Mouse (Mus musculus): ENCODE measurements around the gene Hsd3b2. TPM values are rescaled to one million over a fixed set of nuclear protein-coding genes. Genes with fewer than 3 reads are reported as not detected.

Hsd3b2 gene
- total and polyA plus RNA-seq, 3 experiments: not detected

DNA sequence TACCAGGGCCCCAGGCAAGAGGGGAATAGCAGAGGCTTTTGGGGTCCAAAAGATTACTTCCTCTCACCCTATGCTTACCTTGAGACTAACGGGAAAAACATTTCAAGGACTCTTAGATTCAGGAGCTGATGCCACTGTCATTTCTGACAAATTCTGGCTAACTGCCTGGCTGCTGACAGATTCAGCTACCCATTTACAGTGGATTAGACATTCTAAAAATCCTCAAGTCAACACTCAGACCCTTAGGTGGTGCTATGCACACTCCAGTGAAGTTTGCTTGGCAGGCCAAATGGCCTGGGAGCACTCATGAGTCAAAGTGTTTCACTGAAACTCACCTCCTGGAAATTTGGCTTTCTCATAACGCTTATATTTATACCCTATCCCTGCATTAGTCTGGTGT lies 1.9 kb upstream of the Hsd3b2 start:
- TF ChIP-seq POLR2A (IDR thresholded peaks at IDR 0.05; ENCODE audit: control insufficient read depth in 1 of 2, insufficient read depth in 1 of 2, low read depth in 1 of 2, low read length in 2 of 2, poor library complexity in 1 of 2): no peak
- no peak overlapping the region for H3K4me3 ChIP-seq (ENCODE audit: control insufficient read depth in 1 of 2, insufficient read depth in 1 of 2, low read depth in 2 of 2, low read length in 2 of 2)

DNA sequence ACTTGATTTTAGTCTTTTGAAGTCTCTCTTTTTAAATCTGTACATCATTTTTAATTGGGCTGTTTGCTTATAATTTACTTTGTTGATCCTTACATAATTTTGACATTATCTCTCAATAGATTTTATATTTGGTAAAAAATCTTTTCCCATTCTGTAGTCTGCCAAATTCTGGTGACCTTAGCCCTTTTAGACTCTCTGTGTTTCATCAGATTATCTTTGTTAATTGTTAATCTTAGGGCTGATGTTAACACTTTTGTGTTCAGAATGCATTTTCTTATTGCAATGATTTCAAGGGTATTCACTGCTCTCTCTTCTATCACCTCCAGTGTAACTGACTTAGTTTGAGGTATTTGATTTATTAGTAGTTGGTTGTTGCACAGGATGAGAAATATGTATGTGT lies 3.6 kb downstream of the Hsd3b2 start:
- Histone ChIP-seq H3K36me3 (ENCODE audit: control insufficient read depth in 1 of 2, insufficient read depth in 2 of 2, low read length in 2 of 2) (no peaks in the 10 kb centered on the region), H3K9me3 (replicated peaks; ENCODE audit: insufficient read depth, low read length) (no peaks in the 10 kb centered on the region)
- TF ChIP-seq POLR2A (IDR thresholded peaks at IDR 0.05; ENCODE audit: control insufficient read depth in 1 of 2, insufficient read depth in 1 of 2, low read depth in 1 of 2, low read length in 2 of 2, poor library complexity in 1 of 2): no peak
- no peak for TF ChIP-seq MAFK (IDR thresholded peaks at IDR 0.05; ENCODE audit: borderline replicate concordance, low read depth, low read length)
- TF ChIP-seq MAZ (IDR thresholded peaks at IDR 0.05; ENCODE audit: low read depth, low read length): no peak
- TF ChIP-seq GATA1 (IDR thresholded peaks at IDR 0.05; ENCODE audit: low read depth, low read length): no peak
- no peak for TF ChIP-seq CHD2 (IDR thresholded peaks at IDR 0.05; ENCODE audit: low read length)
- TF ChIP-seq ETS1 (IDR thresholded peaks at IDR 0.05; ENCODE audit: low read depth, low read length): no peak
- no peak for TF ChIP-seq UBTF (IDR thresholded peaks at IDR 0.05; ENCODE audit: borderline replicate concordance, insufficient read depth, low read depth, low read length)
- TF ChIP-seq ZC3H11A (IDR thresholded peaks at IDR 0.05; ENCODE audit: low read depth, low read length): no peak
- no peak for TF ChIP-seq MYB (IDR thresholded peaks at IDR 0.05; ENCODE audit: low read depth, low read length)
- TF ChIP-seq ZNF384 (IDR thresholded peaks at IDR 0.05; ENCODE audit: low read depth, low read length): no peak
- no peak for TF ChIP-seq MYC (IDR thresholded peaks at IDR 0.05; ENCODE audit: low read depth, low read length)

More for the DNA sequence above, 1.9 kb upstream of the Hsd3b2 start:
- DNase-seq (ENCODE audit: low read depth, low spot score): no peak
- Histone ChIP-seq H3K79me2 (ENCODE audit: control insufficient read depth, insufficient read depth, low read length, poor library complexity) (no peaks in the 10 kb centered on the region), H3K27me3 (ENCODE audit: control insufficient read depth in 1 of 2, insufficient read depth in 2 of 2, low read length in 2 of 2) (no peaks in the 10 kb centered on the region), H3K36me3 (ENCODE audit: control insufficient read depth in 1 of 2, insufficient read depth in 2 of 2, low read length in 2 of 2) (no peaks in the 10 kb centered on the region), H3K27ac (ENCODE audit: control insufficient read depth, low read depth, low read length) (no peak overlapping the region), H3K9ac (ENCODE audit: control insufficient read depth, low read depth, low read length, poor library complexity, severe bottlenecking) (no peak overlapping the region), H3K4me1 (ENCODE audit: control insufficient read depth in 1 of 2, insufficient read depth in 2 of 2, low read length in 2 of 2) (no peaks in the 10 kb centered on the region), H3K9me3 (replicated peaks; ENCODE audit: insufficient read depth, low read length) (no peaks in the 10 kb centered on the region)

DNA sequence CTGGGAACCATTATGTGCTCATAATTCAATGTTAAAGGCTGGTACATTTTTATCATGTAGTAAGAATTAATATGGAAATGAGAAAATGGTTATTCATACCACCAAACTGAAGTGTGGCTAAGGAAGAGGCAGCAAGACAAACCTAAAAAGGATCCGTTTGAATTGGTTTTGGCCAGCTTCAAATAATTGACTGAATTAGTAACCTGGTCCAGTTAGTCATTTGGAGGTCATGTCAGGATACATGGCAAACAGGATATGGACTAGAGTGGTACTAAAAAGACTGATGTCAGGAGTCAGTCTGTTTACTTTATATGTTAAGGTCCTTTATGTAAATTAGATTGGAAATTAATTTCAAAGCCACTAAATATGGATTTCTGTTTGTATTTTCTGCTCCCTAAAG lies 41.9 kb downstream of the Hsd3b2 start:
- H3K9me3 ChIP-seq (replicated peaks; ENCODE audit: insufficient read depth, low read length): no peaks in the 10 kb centered on the region
- H3K79me2 ChIP-seq (ENCODE audit: control insufficient read depth, insufficient read depth, low read length, poor library complexity): no peaks in the 10 kb centered on the region
- TF ChIP-seq NRF1 (IDR thresholded peaks at IDR 0.05; ENCODE audit: insufficient read depth, low read depth, low read length, poor library complexity, severe bottlenecking) (no peak), KAT2A (conservative IDR thresholded peaks at IDR 0.05; ENCODE audit: low read depth, low read length) (no peak), RCOR1 (IDR thresholded peaks at IDR 0.05; ENCODE audit: low read depth, low read length) (no peak), ETS1 (IDR thresholded peaks at IDR 0.05; ENCODE audit: low read depth, low read length) (no peak), CTCF (IDR thresholded peaks at IDR 0.05 in 2 of 3, conservative IDR thresholded peaks at IDR 0.05 in 1 of 3; ENCODE audit: control insufficient read depth in 1 of 3, insufficient read depth in 1 of 3, low read depth in 2 of 3, low read length in 3 of 3, poor library complexity in 1 of 3, severe bottlenecking in 1 of 3) (no peak), TAL1 (IDR thresholded peaks at IDR 0.05; ENCODE audit: low read length) (no peak), MAZ (IDR thresholded peaks at IDR 0.05; ENCODE audit: low read depth, low read length) (no peak), MAFK (IDR thresholded peaks at IDR 0.05; ENCODE audit: borderline replicate concordance, low read depth, low read length) (no peak), E2F4 (IDR thresholded peaks at IDR 0.05; ENCODE audit: borderline replicate concordance, low read depth, low read length) (no peak), USF1 (IDR thresholded peaks at IDR 0.05; ENCODE audit: low read depth, low read length) (no peak), ZKSCAN1 (IDR thresholded peaks at IDR 0.05; ENCODE audit: low read depth, low read length) (no peak), UBTF (IDR thresholded peaks at IDR 0.05; ENCODE audit: borderline replicate concordance, insufficient read depth, low read depth, low read length) (no peak), CHD1 (IDR thresholded peaks at IDR 0.05; ENCODE audit: low read depth, low read length) (no peak), MXI1 (IDR thresholded peaks at IDR 0.05; ENCODE audit: low read depth, low read length) (no peak), EP300 (IDR thresholded peaks at IDR 0.05; ENCODE audit: low read depth in 1 of 2, low read length in 2 of 2) (no peak), POLR2AphosphoS5 (IDR thresholded peaks at IDR 0.05; ENCODE audit: borderline replicate concordance, low read depth, low read length) (no peak)
- H3K4me3 ChIP-seq (ENCODE audit: control insufficient read depth in 1 of 2, insufficient read depth in 1 of 2, low read depth in 2 of 2, low read length in 2 of 2): no peak overlapping the region
- no peaks in the 10 kb centered on the region for H3K36me3 ChIP-seq (ENCODE audit: control insufficient read depth in 1 of 2, insufficient read depth in 2 of 2, low read length in 2 of 2)
- H3K27ac ChIP-seq (ENCODE audit: control insufficient read depth, low read depth, low read length): no peak overlapping the region
- H3K27me3 ChIP-seq (ENCODE audit: control insufficient read depth in 1 of 2, insufficient read depth in 2 of 2, low read length in 2 of 2): no peaks in the 10 kb centered on the region
- no peaks in the 10 kb centered on the region for H3K4me1 ChIP-seq (ENCODE audit: control insufficient read depth in 1 of 2, insufficient read depth in 2 of 2, low read length in 2 of 2)
- no peak for DNase-seq (ENCODE audit: low read depth, low spot score)
- H3K9ac ChIP-seq (ENCODE audit: control insufficient read depth, low read depth, low read length, poor library complexity, severe bottlenecking): no peak overlapping the region

More for the DNA sequence above, 3.6 kb downstream of the Hsd3b2 start:
- Histone ChIP-seq H3K4me1 (ENCODE audit: control insufficient read depth in 1 of 2, insufficient read depth in 2 of 2, low read length in 2 of 2) (no peaks in the 10 kb centered on the region), H3K27me3 (ENCODE audit: control insufficient read depth in 1 of 2, insufficient read depth in 2 of 2, low read length in 2 of 2) (no peaks in the 10 kb centered on the region), H3K27ac (ENCODE audit: control insufficient read depth, low read depth, low read length) (no peak overlapping the region), H3K79me2 (ENCODE audit: control insufficient read depth, insufficient read depth, low read length, poor library complexity) (no peaks in the 10 kb centered on the region), H3K9ac (ENCODE audit: control insufficient read depth, low read depth, low read length, poor library complexity, severe bottlenecking) (no peak overlapping the region), H3K4me3 (ENCODE audit: control insufficient read depth in 1 of 2, insufficient read depth in 1 of 2, low read depth in 2 of 2, low read length in 2 of 2) (no peak overlapping the region)
- no peak for DNase-seq (ENCODE audit: low read depth, low spot score)
